Mouse (Mus musculus): ENCODE data around the gene Trim67.
"Not testable (repeated sequence)": the region's sequence is repeated elsewhere in the genome, so short reads cannot be mapped to it uniquely, and the experiment has no call there.

The Trim67 gene

DNA sequence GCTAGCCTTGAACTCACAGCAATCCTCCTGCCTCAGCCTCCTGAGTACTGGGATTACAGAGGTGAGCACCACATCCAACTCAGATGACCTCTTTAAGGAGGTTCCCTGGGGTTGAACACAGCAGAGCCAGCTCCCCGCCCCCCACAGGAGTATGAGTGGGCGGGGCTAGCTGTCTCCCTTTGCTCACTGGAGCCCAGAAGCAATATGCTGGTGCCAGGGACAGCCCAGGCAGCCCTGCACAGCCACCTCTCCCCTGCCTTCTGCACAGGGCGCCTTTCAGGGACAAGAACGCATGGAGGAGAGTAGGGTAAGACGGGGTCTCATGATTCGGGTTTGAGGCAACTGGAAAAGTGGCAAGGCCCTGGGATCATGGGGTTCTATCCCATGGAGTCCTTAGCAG is 38.6 kb downstream of the Trim67 start:
- no peak for DNase-seq (ENCODE audit: low read depth, low spot score)

- DNase-seq (ENCODE audit: low read depth, low spot score), result no peak
Observed at GRCm38 (mm10) chr8:124831941-124832340, 39.0 kb downstream of the Trim67 start.

- DNase-seq (ENCODE audit: low read depth, low spot score), result no peak
Observed at GRCm38 (mm10) chr8:124833430-124834205, 40.7 kb downstream of the Trim67 start.

DNA sequence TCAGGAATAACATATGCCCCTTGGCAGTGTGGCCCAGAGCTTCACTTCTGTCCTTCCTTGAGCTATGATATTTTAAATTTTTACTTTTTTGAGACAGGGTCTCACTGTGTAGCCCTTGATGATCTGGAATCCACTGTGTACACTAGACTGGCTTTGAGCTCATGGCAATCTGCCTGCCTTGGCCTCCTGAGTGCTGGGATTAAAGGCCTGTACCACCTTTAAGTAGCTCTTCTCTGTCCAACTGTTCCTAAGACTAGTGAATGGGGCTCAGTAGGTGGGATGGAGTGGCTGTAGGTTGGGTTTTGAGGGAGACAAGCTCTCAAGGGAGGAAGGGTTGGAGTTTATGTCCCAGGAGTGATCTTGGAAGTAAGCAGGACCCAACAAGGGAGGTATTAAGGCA is 43.0 kb downstream of the Trim67 start:
- DNase-seq (ENCODE audit: low read depth, low spot score), result no peak

DNA sequence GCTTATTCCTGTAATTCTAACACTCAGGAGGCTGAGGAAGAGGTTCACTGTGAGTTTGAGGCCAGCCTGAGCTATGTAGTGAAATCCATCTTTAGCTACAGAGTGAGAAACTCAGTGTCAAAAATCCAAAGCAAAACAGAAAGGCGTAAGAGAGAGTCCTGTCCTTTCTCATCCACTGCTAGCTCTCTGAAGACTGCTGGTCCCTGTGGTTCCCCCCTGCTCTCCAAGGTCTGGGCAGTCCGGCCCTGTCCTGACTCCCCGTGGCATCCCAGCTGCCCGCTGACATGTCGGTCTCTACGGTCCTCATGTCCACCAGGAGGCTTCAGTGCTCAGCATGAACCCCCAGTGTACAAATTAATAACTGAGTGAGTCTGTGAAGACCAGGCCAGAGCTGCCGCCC is 43.4 kb downstream of the Trim67 start:
- no peak for DNase-seq (ENCODE audit: low read depth, low spot score)

DNA sequence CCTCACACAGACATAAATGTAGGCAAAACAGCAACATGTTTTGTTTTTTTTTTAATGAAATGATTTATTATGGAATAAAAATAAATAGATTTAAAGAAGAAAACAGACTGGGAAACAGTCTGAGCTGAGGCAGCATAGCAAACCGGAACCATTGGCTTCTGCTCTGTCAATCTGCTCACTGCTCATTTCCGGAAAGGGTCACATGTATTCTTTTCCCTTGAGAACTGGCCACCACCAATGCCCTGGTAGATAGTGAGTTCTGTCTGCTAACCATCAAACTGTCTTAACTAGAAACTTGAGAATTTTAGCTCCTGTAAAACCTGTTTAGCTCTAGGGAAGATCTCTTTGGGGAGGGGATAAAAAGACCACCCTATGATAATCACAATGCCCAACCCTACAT is 44.0 kb downstream of the Trim67 start:
- no peak for DNase-seq (ENCODE audit: low read depth, low spot score)

- DNase-seq (ENCODE audit: low read depth, low spot score), result no peak
Observed at GRCm38 (mm10) chr8:124837956-124838355, 45.1 kb downstream of the Trim67 start.

DNA sequence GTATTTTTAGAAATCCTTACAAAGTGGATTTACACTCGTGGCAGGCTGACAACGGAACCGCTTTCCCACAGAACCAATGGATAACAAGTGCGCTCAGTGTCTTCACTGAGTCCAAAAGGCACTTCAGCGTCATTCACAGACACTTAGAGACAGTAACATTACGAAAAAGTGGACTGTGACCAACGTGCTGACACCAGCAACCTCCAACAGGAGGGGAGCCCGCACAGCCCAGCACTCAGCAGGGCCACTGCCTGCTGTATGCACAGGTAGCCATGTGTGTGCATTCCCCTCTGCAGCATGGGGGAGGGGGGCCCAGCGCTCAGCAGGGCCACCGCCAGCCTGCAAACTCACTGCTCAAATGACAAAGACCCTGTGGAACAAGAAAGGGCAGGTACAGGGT is 46.5 kb downstream of the Trim67 start:
- DNase-seq (ENCODE audit: low read depth, low spot score), result no peak

DNA sequence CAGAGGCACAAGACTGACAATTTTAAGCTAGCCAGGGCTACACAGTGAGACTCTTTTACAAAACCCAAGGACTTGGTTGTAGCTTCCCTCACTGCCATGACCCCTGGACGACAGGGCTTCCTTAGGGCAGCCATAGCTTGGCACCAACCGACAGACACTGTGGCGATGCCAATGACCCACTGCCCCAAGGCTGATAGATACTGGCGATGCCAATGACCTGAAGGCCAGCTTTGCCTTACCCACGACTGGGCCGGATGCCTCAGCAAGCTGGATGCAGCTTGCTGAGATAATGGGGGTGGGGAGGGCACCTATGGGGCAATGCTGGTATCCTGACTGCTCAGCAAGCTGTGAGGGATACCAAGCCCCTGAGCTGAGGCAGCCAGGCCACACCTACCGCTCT is 48.0 kb downstream of the Trim67 start:
- DNase-seq (ENCODE audit: low read depth, low spot score), result no peak

GRCm38 (mm10) chr8:124841775-124842174 is 48.9 kb downstream of the Trim67 start:
- no peak for DNase-seq (ENCODE audit: low read depth, low spot score)

DNA sequence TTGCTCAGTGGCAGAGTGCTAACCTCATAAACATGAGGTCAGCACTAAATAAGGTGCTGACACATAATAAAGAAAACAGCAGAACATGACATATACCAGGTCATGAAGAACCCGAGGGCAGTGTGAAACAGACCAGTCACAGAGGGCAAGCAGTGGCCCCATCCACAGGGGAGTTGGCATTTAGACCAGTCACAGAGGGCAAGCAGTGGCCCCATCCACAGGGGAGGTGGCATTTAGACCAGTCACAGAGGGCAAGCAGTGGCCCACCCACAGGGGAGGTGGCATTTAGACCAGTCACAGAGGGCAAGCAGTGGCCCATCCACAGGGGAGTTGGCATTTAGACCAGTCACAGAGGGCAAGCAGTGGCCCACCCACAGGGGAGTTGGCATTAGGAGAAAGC is 50.0 kb downstream of the Trim67 start:
- not testable (repeated sequence) for DNase-seq (ENCODE audit: low read depth, low spot score)

GRCm38 (mm10) chr8:124845131-124845530 is 52.2 kb downstream of the Trim67 start:
- DNase-seq (ENCODE audit: low read depth, low spot score), result no peak

- no peak for DNase-seq (ENCODE audit: low read depth, low spot score)
Observed at GRCm38 (mm10) chr8:124845573-124845972, 52.7 kb downstream of the Trim67 start.

- no peak for DNase-seq (ENCODE audit: low read depth, low spot score)
Observed at GRCm38 (mm10) chr8:124853511-124853910, 60.6 kb downstream of the Trim67 start.

DNA sequence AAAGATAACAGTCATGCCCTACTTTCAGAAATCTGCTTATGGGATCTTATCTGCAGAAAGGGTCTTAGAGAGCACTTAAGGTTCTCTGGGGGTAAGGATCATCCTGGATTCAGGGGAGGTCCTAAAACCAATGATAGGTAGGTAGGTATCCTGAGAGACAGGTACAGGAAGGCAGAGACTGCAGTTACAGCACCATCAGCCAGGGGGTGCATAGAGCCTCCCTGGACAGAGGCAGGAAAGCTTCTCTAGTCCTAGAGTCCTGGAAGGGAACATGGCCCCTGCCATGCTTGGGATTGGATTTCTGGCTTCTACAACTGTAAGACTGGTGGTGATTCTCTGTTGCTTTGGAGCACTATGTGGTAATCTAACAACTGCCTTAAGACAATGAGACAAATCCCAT is 66.6 kb downstream of the Trim67 start:
- no peak for DNase-seq (ENCODE audit: low read depth, low spot score)

DNA sequence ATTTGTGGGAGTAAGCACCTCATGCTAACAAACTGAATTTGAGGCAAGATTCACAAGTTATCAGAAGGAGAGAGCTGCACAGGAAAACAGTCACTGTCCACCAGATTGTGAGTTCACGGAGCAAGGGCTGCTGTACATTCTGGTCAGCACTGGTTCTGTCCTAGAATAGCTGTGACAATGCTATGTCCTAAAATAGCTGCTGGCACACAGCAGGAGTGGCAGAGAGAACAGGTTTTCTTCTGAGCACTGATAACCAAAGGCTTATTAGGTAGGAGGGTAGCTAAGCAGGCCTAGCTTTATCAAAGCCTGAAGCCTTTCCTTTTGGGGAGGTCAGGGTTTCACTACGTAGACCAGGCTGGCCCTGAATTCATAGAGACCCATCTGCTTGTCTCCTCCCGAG is 67.3 kb downstream of the Trim67 start:
- DNase-seq (ENCODE audit: low read depth, low spot score), result no peak

DNA sequence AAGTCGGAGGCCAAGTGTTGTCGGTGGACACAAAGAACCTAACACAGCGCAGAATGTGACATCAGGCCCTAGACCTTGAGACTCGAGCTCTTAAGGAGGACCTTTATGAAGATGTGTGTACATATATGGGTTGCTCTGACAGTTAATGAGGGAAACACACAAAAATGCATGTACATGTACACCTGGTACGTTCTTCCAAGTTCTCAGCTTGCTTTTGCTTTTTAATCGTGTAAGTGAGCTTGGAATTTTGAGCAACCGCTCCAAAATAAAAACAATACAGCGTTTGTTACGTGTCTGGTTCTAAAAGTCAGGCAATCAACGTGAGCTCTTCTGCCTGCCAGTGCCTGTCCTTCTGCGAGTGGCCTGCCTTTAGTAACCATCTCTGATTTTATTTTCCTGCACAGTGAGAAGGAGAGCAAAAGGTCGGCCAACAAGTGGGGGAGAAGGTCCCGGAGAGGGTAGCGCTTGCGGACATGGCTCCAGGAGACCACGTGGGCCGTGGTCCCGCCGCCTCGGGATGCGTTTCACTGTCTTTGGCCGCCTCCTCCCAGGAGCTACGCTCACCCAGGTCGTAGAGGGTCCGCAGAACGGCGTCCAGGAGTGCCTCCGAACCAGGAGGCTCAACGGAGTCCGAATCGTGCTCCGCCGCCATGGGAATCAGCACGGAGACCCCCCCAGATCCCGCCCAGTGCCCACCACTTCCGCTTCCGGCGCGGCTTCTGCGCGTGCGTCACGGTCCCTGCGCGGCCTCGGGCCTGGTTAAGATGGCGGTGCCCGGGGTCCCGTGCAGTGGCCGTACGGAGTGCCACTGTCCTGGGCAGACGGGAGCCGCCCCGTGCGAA is 69.7 kb downstream of the Trim67 start, which contains the start of the genes Gnpat and 2810004N23Rik:
Gene Gnpat (plus strand): TSS at position 713 of the 842 bp plus-strand sequence.
Gene 2810004N23Rik (minus strand): TSS at position 800 of the 842 bp plus-strand sequence.
- peak; percentile 77 for DNase-seq (ENCODE audit: low read depth, low spot score)

DNA sequence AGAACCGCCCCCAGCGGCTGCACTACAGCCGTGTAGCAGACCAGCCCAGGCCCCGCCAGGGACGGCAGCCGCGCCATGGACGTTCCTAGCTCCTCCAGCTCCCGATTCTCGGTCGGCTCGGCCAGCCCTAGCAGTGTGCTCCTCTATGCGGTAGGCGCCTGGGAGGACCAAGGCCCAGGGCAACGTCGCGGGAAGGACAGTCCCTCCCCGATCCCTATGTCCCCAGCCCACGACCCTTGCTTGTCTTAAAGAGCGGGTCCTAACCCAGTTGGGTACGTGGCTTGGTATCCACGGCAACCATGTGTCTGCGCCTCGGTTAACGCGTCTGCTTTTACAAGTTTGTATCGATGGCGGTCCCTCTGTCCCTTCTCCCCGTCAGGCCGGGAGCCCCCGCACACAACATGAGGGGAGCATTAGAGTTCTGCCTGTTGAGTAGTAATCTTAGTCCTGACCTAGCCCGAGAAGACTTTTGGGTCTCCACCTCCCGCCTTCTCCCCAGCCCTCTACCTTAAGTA is 70.3 kb downstream of the Trim67 start:
- DNase-seq (ENCODE audit: low read depth, low spot score), result no peak

GRCm38 (mm10) chr8:124863729-124864128 is 70.8 kb downstream of the Trim67 start:
- no peak for DNase-seq (ENCODE audit: low read depth, low spot score)

DNA sequence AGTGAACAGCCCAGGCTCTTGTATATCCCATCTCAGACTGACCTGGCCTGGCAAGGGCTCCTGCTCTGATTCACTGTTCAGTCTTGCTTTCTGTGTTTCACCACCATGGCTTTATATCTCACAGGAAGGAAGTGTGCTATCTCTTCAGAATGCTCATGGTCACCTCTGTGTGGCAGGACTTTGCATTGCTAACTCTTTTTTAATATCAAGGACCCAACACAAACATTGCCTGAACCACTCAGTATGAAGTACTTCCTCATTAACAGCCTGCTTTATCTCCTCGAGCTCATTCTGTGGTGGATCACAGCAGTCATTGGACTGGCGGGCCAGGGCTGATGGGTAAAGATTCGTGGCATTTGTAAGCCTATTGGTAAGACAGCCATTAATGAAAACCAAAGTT is 73.8 kb downstream of the Trim67 start:
- no peak for DNase-seq (ENCODE audit: low read depth, low spot score)

DNA sequence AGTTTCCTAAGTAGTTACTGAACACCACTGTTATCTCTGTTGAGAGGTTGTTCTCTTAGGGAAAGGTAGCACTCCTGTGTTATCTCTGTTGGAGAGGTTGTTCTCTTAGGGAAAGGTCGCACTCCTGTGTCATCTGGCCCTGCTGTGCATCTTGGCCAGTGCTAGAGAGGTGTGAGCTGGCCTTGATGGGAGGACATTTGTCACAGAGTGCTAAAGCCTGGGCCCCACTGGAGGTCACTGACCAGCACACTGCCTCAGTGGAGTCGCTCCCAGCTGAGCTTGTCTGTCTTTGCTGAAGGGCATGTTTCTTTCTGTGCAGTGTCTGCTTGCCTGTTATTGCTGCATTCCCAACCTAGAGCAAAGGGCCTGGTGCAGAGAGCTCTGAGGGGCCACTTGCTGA is 74.2 kb downstream of the Trim67 start:
- DNase-seq (ENCODE audit: low read depth, low spot score), result no peak

GRCm38 (mm10) chr8:124869708-124870107 is 76.8 kb downstream of the Trim67 start:
- DNase-seq (ENCODE audit: low read depth, low spot score), result no peak

GRCm38 (mm10) chr8:124871474-124871873 is 78.6 kb downstream of the Trim67 start:
- no peak for DNase-seq (ENCODE audit: low read depth, low spot score)
